Mouse (Mus musculus) MEL (cell line): ENCODE data around the gene Naaa. TPM values are rescaled to one million over a fixed set of nuclear protein-coding genes. Genes with fewer than 3 reads are reported as not detected.

Source experiments
- DNase-seq: peaks from one replicate; pipeline ENCODE4 v3.0.0; 2011; ENCODE audit warnings: low read depth, low spot score
- H3K27ac ChIP-seq: 2 replicates; pipeline ENCODE4 v1.5.1; 2012; ENCODE audit warnings: low read depth, mild to moderate bottlenecking, control low read depth, low read length, moderate library complexity; ENCODE audit not compliant: control insufficient read depth
- H3K27me3 ChIP-seq, 2 experiments: fragments of 150-350 bp in 1 of 2; sonication (generic) in 1 of 2; 2 replicates each; pipeline ENCODE4 v1.6.1; 2012; ENCODE audit warnings: low read length in 2 of 2, mild to moderate bottlenecking in 2 of 2, improper control_type of control experiment in 1 of 2, moderate library complexity in 1 of 2; ENCODE audit not compliant: insufficient read depth in 2 of 2, control insufficient read depth in 1 of 2
- H3K36me3 ChIP-seq, 2 experiments: 2 replicates each; pipeline ENCODE4 v1.6.1; 2012 to 2014; ENCODE audit warnings: low read length in 2 of 2, improper control_type of control experiment in 1 of 2, inconsistent platforms in 1 of 2, mild to moderate bottlenecking in 1 of 2; ENCODE audit not compliant: insufficient read depth in 2 of 2, control insufficient read depth in 1 of 2
- H3K4me1 ChIP-seq, 2 experiments: fragments of 150-350 bp in 1 of 2; sonication (generic) in 1 of 2; 2 replicates each; pipeline ENCODE4 v1.6.1; 2012; ENCODE audit warnings: low read length in 2 of 2, improper control_type of control experiment in 1 of 2, mild to moderate bottlenecking in 1 of 2; ENCODE audit not compliant: insufficient read depth in 2 of 2, control insufficient read depth in 1 of 2
- H3K4me3 ChIP-seq, 2 experiments: fragments of 150-350 bp in 1 of 2; sonication (generic) in 1 of 2; 2 replicates each; pipeline ENCODE4 v1.5.1; 2012; ENCODE audit warnings: low read depth in 2 of 2, low read length in 2 of 2, mild to moderate bottlenecking in 2 of 2, moderate library complexity in 2 of 2, control low read depth in 1 of 2, improper control_type of control experiment in 1 of 2; ENCODE audit not compliant: control insufficient read depth in 1 of 2, insufficient read depth in 1 of 2
- H3K79me2 ChIP-seq: 2 replicates; pipeline ENCODE4 v1.6.1; 2012; ENCODE audit warnings: mild to moderate bottlenecking, low read length, moderate library complexity; ENCODE audit not compliant: control insufficient read depth, poor library complexity, insufficient read depth
- H3K9ac ChIP-seq: 2 replicates; pipeline ENCODE4 v1.6.1; 2012; ENCODE audit warnings: low read depth, mild to moderate bottlenecking, control low read depth, low read length, moderate library complexity; ENCODE audit not compliant: control insufficient read depth, poor library complexity, severe bottlenecking
- H3K9me3 ChIP-seq: fragments of 150-350 bp; sonication (generic); replicated peaks from 2 replicates; pipeline ENCODE4 v1.6.1; 2012; ENCODE audit warnings: mild to moderate bottlenecking, low read length, improper control_type of control experiment, moderate library complexity; ENCODE audit not compliant: insufficient read depth
- BHLHE40 ChIP-seq: IDR thresholded peaks from 2 replicates; pipeline ENCODE4 v1.6.1; 2012; ENCODE audit warnings: low read depth, mild to moderate bottlenecking, inconsistent platforms, low read length, improper control_type of control experiment, borderline replicate concordance
- CHD2 ChIP-seq: IDR thresholded peaks from 2 replicates; pipeline ENCODE4 v1.6.1; 2011; ENCODE audit warnings: low read length, improper control_type of control experiment
- E2F4 ChIP-seq: IDR thresholded peaks from 2 replicates; pipeline ENCODE4 v1.6.1; 2011; ENCODE audit warnings: low read depth, low read length, improper control_type of control experiment, borderline replicate concordance
- ELF1 ChIP-seq: IDR thresholded peaks from 2 replicates; pipeline ENCODE4 v1.6.1; 2014; ENCODE audit warnings: low read depth, mild to moderate bottlenecking, inconsistent platforms, low read length, improper control_type of control experiment, moderate library complexity
- EP300 ChIP-seq, 2 experiments: IDR thresholded peaks; 2 replicates each; pipeline ENCODE4 v1.6.1; 2011; ENCODE audit warnings: improper control_type of control experiment in 2 of 2, low read length in 2 of 2, low read depth in 1 of 2, mild to moderate bottlenecking in 1 of 2
- ETS1 ChIP-seq: IDR thresholded peaks from 2 replicates; pipeline ENCODE4 v1.6.1; 2012; ENCODE audit warnings: low read depth, mild to moderate bottlenecking, inconsistent platforms, low read length, improper control_type of control experiment, moderate library complexity
- GATA1 ChIP-seq: IDR thresholded peaks from 2 replicates; pipeline ENCODE4 v1.6.1; 2011; ENCODE audit warnings: low read depth, low read length, improper control_type of control experiment
- KAT2A ChIP-seq: conservative IDR thresholded peaks from 2 replicates; pipeline ENCODE4 v1.6.1; 2012; ENCODE audit warnings: low read depth, low read length, improper control_type of control experiment, inconsistent platforms
- MAFK ChIP-seq: IDR thresholded peaks from 2 replicates; pipeline ENCODE4 v1.6.1; 2011; ENCODE audit warnings: low read depth, mild to moderate bottlenecking, low read length, improper control_type of control experiment, borderline replicate concordance
- MXI1 ChIP-seq: IDR thresholded peaks from 2 replicates; pipeline ENCODE4 v1.6.1; 2011; ENCODE audit warnings: mild to moderate bottlenecking, low read depth, low read length, improper control_type of control experiment
- POLR2AphosphoS2 ChIP-seq: IDR thresholded peaks from 2 replicates; pipeline ENCODE4 v1.6.1; 2011; ENCODE audit warnings: low read length, improper control_type of control experiment
- POLR2AphosphoS5 ChIP-seq: IDR thresholded peaks from 2 replicates; pipeline ENCODE4 v1.6.1; 2012; ENCODE audit warnings: low read depth, borderline replicate concordance, mild to moderate bottlenecking, inconsistent platforms, low read length, moderate library complexity, mixed read lengths
- SIN3A ChIP-seq: IDR thresholded peaks from 2 replicates; pipeline ENCODE4 v1.6.1; 2012; ENCODE audit warnings: low read length, improper control_type of control experiment, inconsistent platforms
- TAL1 ChIP-seq: IDR thresholded peaks from 2 replicates; pipeline ENCODE4 v1.6.1; 2012; ENCODE audit warnings: mild to moderate bottlenecking, inconsistent platforms, low read length, moderate library complexity, mixed read lengths
- TBP ChIP-seq: IDR thresholded peaks from 2 replicates; pipeline ENCODE4 v1.8.0; 2011; ENCODE audit warnings: low read depth, low read length, improper control_type of control experiment
- TCF12 ChIP-seq: IDR thresholded peaks from 2 replicates; pipeline ENCODE4 v1.6.1; 2014; ENCODE audit warnings: low read depth, mild to moderate bottlenecking, inconsistent platforms, low read length, improper control_type of control experiment, moderate library complexity
- UBTF ChIP-seq: IDR thresholded peaks from 2 replicates; pipeline ENCODE4 v1.6.1; 2012; ENCODE audit warnings: low read depth, mild to moderate bottlenecking, inconsistent platforms, low read length, improper control_type of control experiment, moderate library complexity, borderline replicate concordance; ENCODE audit not compliant: insufficient read depth
- USF2 ChIP-seq, 2 experiments: IDR thresholded peaks; 2 replicates each; pipeline ENCODE4 v1.6.1; 2011 to 2012; ENCODE audit warnings: improper control_type of control experiment in 2 of 2, low read length in 2 of 2, borderline replicate concordance in 1 of 2, inconsistent platforms in 1 of 2, low read depth in 1 of 2, mild to moderate bottlenecking in 1 of 2; ENCODE audit not compliant: insufficient read depth in 1 of 2
- ZC3H11A ChIP-seq: IDR thresholded peaks from 2 replicates; pipeline ENCODE4 v1.6.1; 2012; ENCODE audit warnings: low read depth, mild to moderate bottlenecking, inconsistent platforms, low read length, improper control_type of control experiment
- ZKSCAN1 ChIP-seq: IDR thresholded peaks from 2 replicates; pipeline ENCODE4 v1.6.1; 2012; ENCODE audit warnings: low read depth, mild to moderate bottlenecking, inconsistent platforms, low read length, improper control_type of control experiment, moderate library complexity
- polyA plus RNA-seq, 2 experiments: library from polyadenylated mRNA; stranded (reverse) in 1 of 2; unstranded in 1 of 2; fragments of >175 nt in 1 of 2; fragments of >200 nt in 1 of 2; gene quantifications; 2 replicates each; pipeline versions ENCODE4 v1.2.1 to v1.2.4; 2012; ENCODE audit warnings: low replicate concordance in 2 of 2, low read depth in 1 of 2; ENCODE audit not compliant: insufficient read length in 2 of 2, insufficient read depth in 1 of 2, missing spikeins in 1 of 2
- total RNA-seq: library from RNA; depleted of rRNA; stranded (reverse); fragments of 300-350 nt; gene quantifications from 2 replicates; pipeline ENCODE4 v1.2.3, GENCODE M21; 2012

Gene Naaa
- total and polyA plus RNA-seq, 3 experiments = 2.2 to 6.7 TPM; not detected in 1

GRCm38 (mm10) chr5:92318596-92318995, 40.6 kb upstream of the Naaa start:
- no peak for TF ChIP-seq MXI1
- TF ChIP-seq KAT2A = no peak
- TF ChIP-seq MAFK = no peak
- TF ChIP-seq TCF12 = no peak
- no peak for TF ChIP-seq UBTF
- TF ChIP-seq ZC3H11A = no peak
- TF ChIP-seq ETS1 = no peak
- no peak for TF ChIP-seq USF2 (IDR thresholded peaks at IDR 0.05; ENCODE audit: borderline replicate concordance in 1 of 2, insufficient read depth in 1 of 2, low read depth in 1 of 2, low read length in 2 of 2)
- no peak for TF ChIP-seq CHD2
- no peak for TF ChIP-seq SIN3A
- TF ChIP-seq POLR2AphosphoS5 = no peak
- no peak for TF ChIP-seq POLR2AphosphoS2
- TF ChIP-seq, all 39 proteins: peak for 0
- Histone ChIP-seq H3K4me3 (no peak overlapping the region), H3K9ac (no peak overlapping the region), H3K79me2 (no peaks in the 10 kb centered on the region), H3K27me3 (peaks cover 0 to 1% of the 10 kb centered on the region in 2 experiments; a peak in 2 of 4 replicates), H3K4me1 (peaks cover 0 to 2% of the 10 kb centered on the region in 2 experiments; a peak in 2 of 4 replicates), H3K9me3 (no peaks in the 10 kb centered on the region), H3K36me3 (no peaks in the 10 kb centered on the region), H3K27ac (no peak overlapping the region)
- DNase-seq = no peak

- Histone ChIP-seq H3K79me2 (no peaks in the 10 kb centered on the region), H3K27ac (no peak overlapping the region), H3K27me3 (peaks cover 0 to 1% of the 10 kb centered on the region in 2 experiments; a peak in 2 of 4 replicates), H3K9me3 (no peaks in the 10 kb centered on the region), H3K9ac (no peak overlapping the region), H3K4me1 (no peaks in the 10 kb centered on the region; a peak in 1 of 4 replicates), H3K4me3 (no peak overlapping the region), H3K36me3 (no peaks in the 10 kb centered on the region)
- TF ChIP-seq E2F4 (no peak), POLR2AphosphoS2 (no peak), ETS1 (no peak), ZKSCAN1 (no peak), SIN3A (no peak), TBP (no peak), ELF1 (no peak), UBTF (no peak), GATA1 (no peak), TAL1 (no peak), EP300 (IDR thresholded peaks at IDR 0.05; ENCODE audit: low read depth in 1 of 2, low read length in 2 of 2) (no peak), KAT2A (no peak), BHLHE40 (no peak), TCF12 (no peak), ZC3H11A (no peak)
- peak; percentile 71 for DNase-seq
Observed at GRCm38 (mm10) chr5:92318119-92318518, 40.1 kb upstream of the Naaa start.
